Mouse (Mus musculus) neural tube, embryonic 14.5 days (tissue): ENCODE measurements around the gene Satb2. TPM values are rescaled to one million over a fixed set of nuclear protein-coding genes. Genes with fewer than 3 reads are reported as not detected.

ENCODE experiments used
- ATAC-seq: fragments of 200-750 bp; cut with Nextera tagmentation; 2 replicates; pipeline ENCODE4 v1.8.0; 2017; ENCODE audit warnings: low read depth, mild to moderate bottlenecking, moderate TSS enrichment, moderate library complexity
- H3K27ac ChIP-seq: fragments of 300-500 bp; sonication (generic); 2 replicates; pipeline ENCODE4 v1.5.1; 2014; ENCODE audit warnings: low read depth, mild to moderate bottlenecking, control low read depth, low read length, moderate library complexity, mixed read lengths
- H3K27me3 ChIP-seq: fragments of 300-500 bp; sonication (generic); 2 replicates; pipeline ENCODE4 v1.6.1; 2014; ENCODE audit warnings: low read length; ENCODE audit not compliant: control insufficient read depth, insufficient read depth
- H3K36me3 ChIP-seq: fragments of 300-500 bp; sonication (generic); 2 replicates; pipeline ENCODE4 v1.6.1; 2014; ENCODE audit warnings: low read length, mixed read lengths; ENCODE audit not compliant: control insufficient read depth, insufficient read depth
- H3K4me1 ChIP-seq: fragments of 300-500 bp; sonication (generic); 2 replicates; pipeline ENCODE4 v1.6.1; 2014; ENCODE audit warnings: low read length; ENCODE audit not compliant: control insufficient read depth, insufficient read depth
- H3K4me2 ChIP-seq: fragments of 300-500 bp; sonication (generic); 2 replicates; pipeline ENCODE4 v1.6.1; 2014; ENCODE audit warnings: mild to moderate bottlenecking, low read depth, low read length, control low read depth
- H3K4me3 ChIP-seq: fragments of 300-500 bp; sonication (generic); 2 replicates; pipeline ENCODE4 v1.5.1; 2014; ENCODE audit warnings: low read depth, low read length, control low read depth, mixed read lengths
- H3K9ac ChIP-seq: fragments of 300-500 bp; sonication (generic); replicated peaks from 2 replicates; pipeline ENCODE4 v1.6.1; 2014; ENCODE audit warnings: low read depth, mild to moderate bottlenecking, control low read depth, low read length, mixed read lengths
- H3K9me3 ChIP-seq: fragments of 300-500 bp; sonication (generic); 2 replicates; pipeline ENCODE4 v1.6.1; 2016; ENCODE audit warnings: low read length; ENCODE audit not compliant: control insufficient read depth
- WGBS: fragments of 180-500 bp; shearing (Covaris S2); extraction: QIAGEN DNeasy Blood & Tissue Kit; methylation state at CpG from one replicate; pipeline ENCODE4 v1.1.7; 2014; 5-methylcytosine and 5-hydroxymethylcytosine counted together
- microRNA-seq: library from miRNA; unstranded; fragments of <30 nt; microRNA quantifications from one replicate; pipeline ENCODE4, GENCODE M21; 2016
- polyA plus RNA-seq: library from polyadenylated mRNA; unstranded; fragments of >200 nt; fragmentation: Nextera tagmentation; extraction: Ambion mirVana; gene quantifications from 2 replicates; pipeline ENCODE4 v1.2.1, GENCODE M21; 2014

Satb2 gene
- polyA plus RNA-seq, 1 experiment from 2014 or later, result 2.7 TPM

DNA sequence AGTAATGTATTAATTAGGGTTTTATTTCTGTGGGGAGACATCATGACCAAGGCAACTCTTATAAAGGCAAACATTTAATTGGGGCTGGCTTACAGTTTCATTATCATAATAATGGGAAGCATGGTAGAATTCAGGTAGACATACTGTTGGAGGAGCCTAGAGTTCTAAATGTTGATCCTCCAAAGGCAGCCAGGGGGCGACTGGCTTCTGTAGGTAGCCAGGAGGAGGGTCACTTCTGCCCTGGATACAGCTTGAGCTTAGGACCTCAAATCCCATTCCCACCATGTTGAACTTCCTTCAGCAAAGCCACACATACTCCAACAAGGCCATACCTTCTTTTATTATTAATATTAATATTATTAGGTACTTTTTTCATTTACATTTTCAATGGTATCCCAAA, 225.2 kb downstream of the Satb2 start:
- no peaks in the 10 kb centered on the region for H3K27me3 ChIP-seq
- 63% methylated on average over 1 of the region's 1 CpGs for WGBS
- H3K36me3 ChIP-seq, result no peaks in the 10 kb centered on the region
- no peak overlapping the region for H3K4me3 ChIP-seq
- no peaks in the 10 kb centered on the region for H3K4me1 ChIP-seq
- no peak overlapping the region for H3K27ac ChIP-seq
- no peak overlapping the region for H3K4me2 ChIP-seq
- H3K9ac ChIP-seq, result no peak overlapping the region
- no peak for ATAC-seq
- H3K9me3 ChIP-seq, result no peaks in the 10 kb centered on the region

DNA sequence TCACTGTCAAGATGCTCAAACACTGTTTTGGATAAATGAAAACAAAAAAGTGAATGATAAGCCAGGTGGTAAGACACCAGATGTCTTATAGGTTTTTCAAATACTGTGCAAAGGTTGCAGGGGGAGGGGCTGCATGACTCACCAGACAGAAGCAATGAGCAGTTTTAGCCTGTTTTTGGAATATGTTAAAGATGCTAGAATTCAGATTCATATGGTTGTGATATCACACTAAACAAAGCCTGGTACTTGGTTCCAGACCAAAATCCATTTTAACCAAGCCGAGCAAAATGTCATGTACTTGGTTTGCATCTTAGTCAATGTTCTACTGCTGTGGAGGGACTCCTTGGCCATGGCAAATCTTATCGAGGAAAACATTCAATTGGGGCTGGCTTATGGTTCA, 227.8 kb downstream of the Satb2 start:
- no peak overlapping the region for H3K27ac ChIP-seq
- H3K9me3 ChIP-seq, result no peaks in the 10 kb centered on the region
- no peaks in the 10 kb centered on the region for H3K36me3 ChIP-seq
- WGBS, result 97% methylated on average over 2 of the region's 2 CpGs
- H3K9ac ChIP-seq, result no peak overlapping the region
- no peak for ATAC-seq
- H3K4me3 ChIP-seq, result no peak overlapping the region
- H3K4me1 ChIP-seq, result no peaks in the 10 kb centered on the region
- no peak overlapping the region for H3K4me2 ChIP-seq
- no peaks in the 10 kb centered on the region for H3K27me3 ChIP-seq

DNA sequence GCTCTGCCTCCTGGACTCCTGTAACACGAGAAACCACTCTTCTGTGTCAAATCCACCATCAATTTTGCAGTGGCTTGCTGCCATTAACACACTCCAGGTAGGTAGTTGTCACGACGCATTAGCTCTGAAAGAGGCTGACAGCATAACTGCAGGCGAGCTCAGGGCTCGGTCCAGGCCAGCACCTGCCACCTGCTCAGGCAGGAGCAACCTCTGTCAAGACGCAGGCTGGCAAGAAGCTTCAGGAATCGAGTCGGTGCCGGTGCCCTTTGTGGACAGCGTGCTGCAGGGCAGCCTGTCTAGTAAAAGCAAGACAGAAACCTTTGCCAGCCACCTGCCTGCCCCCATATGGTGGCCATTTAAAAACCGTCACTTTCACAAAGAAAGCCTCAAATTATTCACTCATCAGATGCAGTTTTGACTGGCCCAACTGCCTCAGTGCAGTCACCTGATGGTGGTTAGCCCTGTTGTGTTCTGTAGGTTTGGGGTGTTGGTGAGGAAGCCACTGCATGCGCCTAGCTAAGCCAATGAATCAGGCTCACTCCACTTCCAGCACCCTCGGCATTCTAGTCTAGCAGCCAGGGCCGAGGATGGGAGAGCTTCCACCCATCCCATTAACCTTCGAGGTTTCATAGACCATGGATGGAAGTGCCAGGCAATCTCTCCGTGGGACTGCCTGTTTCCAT, 228.7 kb downstream of the Satb2 start:
- H3K4me1 ChIP-seq, result no peaks in the 10 kb centered on the region
- ATAC-seq, result no peak
- WGBS, result 87% methylated on average over 16 of the region's 16 CpGs
- H3K27ac ChIP-seq, result no peak overlapping the region
- no peaks in the 10 kb centered on the region for H3K27me3 ChIP-seq
- H3K36me3 ChIP-seq, result no peaks in the 10 kb centered on the region
- no peak overlapping the region for H3K4me3 ChIP-seq
- H3K4me2 ChIP-seq, result no peak overlapping the region
- no peaks in the 10 kb centered on the region for H3K9me3 ChIP-seq
- no peak overlapping the region for H3K9ac ChIP-seq

DNA sequence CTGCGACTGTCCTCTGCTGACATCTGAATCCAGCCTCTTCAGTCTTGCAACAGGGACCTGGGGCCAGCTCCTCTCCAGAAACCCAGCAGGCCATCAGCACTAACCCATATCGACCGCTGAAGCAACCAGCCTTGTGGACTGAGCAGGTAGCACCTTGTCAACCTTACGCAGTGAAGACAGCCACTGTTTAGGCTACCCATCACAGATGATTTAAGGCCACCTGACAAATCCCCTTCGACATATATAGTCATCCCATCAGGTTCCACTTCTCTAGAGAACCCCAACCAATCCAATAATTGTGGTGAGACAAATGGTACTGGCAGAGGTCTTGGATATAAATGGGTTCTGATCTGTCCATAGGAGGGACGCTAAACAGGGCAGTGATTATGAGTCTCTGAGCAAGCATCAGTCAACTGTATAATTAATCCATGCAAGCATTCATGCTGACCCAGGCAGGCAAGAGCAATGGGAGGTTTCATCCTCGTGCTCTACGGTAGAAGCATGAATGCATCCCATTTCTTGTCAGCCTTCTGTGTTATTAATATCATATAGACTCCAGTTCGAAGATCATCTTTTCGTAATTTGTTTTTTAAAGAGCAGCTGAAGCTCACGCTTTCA, 229.5 kb downstream of the Satb2 start:
- H3K9me3 ChIP-seq, result no peaks in the 10 kb centered on the region
- H3K9ac ChIP-seq, result no peak overlapping the region
- H3K36me3 ChIP-seq, result no peaks in the 10 kb centered on the region
- H3K4me2 ChIP-seq, result no peak overlapping the region
- ATAC-seq, result no peak
- no peak overlapping the region for H3K27ac ChIP-seq
- 87% methylated on average over 11 of the region's 11 CpGs for WGBS
- H3K4me1 ChIP-seq, result no peaks in the 10 kb centered on the region
- no peak overlapping the region for H3K4me3 ChIP-seq
- H3K27me3 ChIP-seq, result no peaks in the 10 kb centered on the region

Small RNA genes lying within 50 kb of the gene (microRNA-seq; reads per million reads assigned to microRNA genes)
- not detected for gene Gm23943
